Mouse (Mus musculus) forebrain, embryonic 14.5 days (tissue): ENCODE data around the gene Klf13. TPM values are rescaled to one million over a fixed set of nuclear protein-coding genes. Genes with fewer than 3 reads are reported as not detected.

ENCODE experiments used
- ATAC-seq: fragments of 200-750 bp; cut with Nextera tagmentation; 2 replicates; pipeline ENCODE4 v1.8.0; 2017; ENCODE audit warnings: mild to moderate bottlenecking, moderate library complexity
- DNase-seq: peaks from one replicate; pipeline ENCODE4 v3.0.0-alpha.2; 2015; ENCODE audit warnings: low spot score
- H3K27ac ChIP-seq: fragments of 300-500 bp; sonication (generic); 2 replicates; pipeline ENCODE4 v1.5.1; 2014; ENCODE audit warnings: low read depth, mild to moderate bottlenecking, control low read depth, low read length, moderate library complexity
- H3K27me3 ChIP-seq: fragments of 300-500 bp; sonication (generic); replicated peaks from 2 replicates; pipeline ENCODE4 v1.6.1; 2014; ENCODE audit warnings: low read length, control low read depth, mixed read lengths; ENCODE audit not compliant: control insufficient read depth, insufficient read depth
- H3K36me3 ChIP-seq: fragments of 300-500 bp; sonication (generic); 2 replicates; pipeline ENCODE4 v1.6.1; 2014; ENCODE audit warnings: low read length, control low read depth; ENCODE audit not compliant: control insufficient read depth, insufficient read depth
- H3K4me1 ChIP-seq: fragments of 300-500 bp; sonication (generic); 2 replicates; pipeline ENCODE4 v1.6.1; 2014; ENCODE audit warnings: antibody characterized with exemption, low read length, control low read depth; ENCODE audit not compliant: control insufficient read depth, insufficient read depth
- H3K4me2 ChIP-seq: fragments of 300-500 bp; sonication (generic); 2 replicates; pipeline ENCODE4 v1.6.1; 2014; ENCODE audit warnings: mild to moderate bottlenecking, control low read depth, low read length
- H3K4me3 ChIP-seq: fragments of 300-500 bp; sonication (generic); 2 replicates; pipeline ENCODE4 v1.5.1; 2014; ENCODE audit warnings: low read depth, low read length, control low read depth
- H3K9ac ChIP-seq: fragments of 300-500 bp; sonication (generic); 2 replicates; pipeline ENCODE4 v1.6.1; 2014; ENCODE audit warnings: mild to moderate bottlenecking, low read length, control low read depth, moderate library complexity
- H3K9me3 ChIP-seq: fragments of 300-500 bp; sonication (generic); replicated peaks from 2 replicates; pipeline ENCODE4 v1.6.1; 2016; ENCODE audit warnings: low read length, control low read depth, mixed read lengths; ENCODE audit not compliant: control insufficient read depth
- WGBS: fragments of 180-500 bp; shearing (Covaris S2); extraction: QIAGEN DNeasy Blood & Tissue Kit; methylation state at CpG from one replicate; pipeline ENCODE4 v1.1.7; 2014; 5-methylcytosine and 5-hydroxymethylcytosine counted together
- polyA plus RNA-seq: library from polyadenylated mRNA; unstranded; fragments of >200 nt; fragmentation: Nextera tagmentation; extraction: Ambion mirVana; gene quantifications from 2 replicates; pipeline ENCODE4 v1.2.1, GENCODE M21; 2014

Klf13 gene
- polyA plus RNA-seq, 1 experiment from 2014 or later, result 28.2 TPM

DNA sequence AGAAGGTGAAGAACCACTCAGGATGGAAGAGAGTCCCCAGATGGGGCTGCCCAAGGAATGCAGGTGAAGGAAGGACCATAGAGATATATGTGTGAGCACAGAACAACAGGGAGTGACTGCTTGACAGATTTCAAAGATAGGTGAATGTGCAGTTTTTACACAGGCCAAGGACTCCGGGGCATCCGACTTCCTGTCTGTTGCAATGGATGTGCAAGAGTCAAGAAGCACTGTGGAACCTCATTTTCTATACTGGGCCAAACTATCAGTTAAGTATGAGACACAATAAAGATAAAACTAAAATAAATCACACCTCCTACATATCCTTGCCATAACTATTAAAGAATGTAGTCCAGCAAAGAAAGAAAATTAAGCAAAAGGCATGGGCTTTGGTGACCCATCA is 62.1 kb downstream of the Klf13 start:
- H3K4me3 ChIP-seq, result no peak overlapping the region
- H3K9me3 ChIP-seq, result no peaks in the 10 kb centered on the region
- H3K4me1 ChIP-seq, result no peaks in the 10 kb centered on the region
- H3K36me3 ChIP-seq, result no peaks in the 10 kb centered on the region
- no peak overlapping the region for H3K4me2 ChIP-seq
- no peak for ATAC-seq
- H3K27ac ChIP-seq, result no peak overlapping the region
- no peaks in the 10 kb centered on the region for H3K27me3 ChIP-seq
- no peak for DNase-seq
- H3K9ac ChIP-seq, result no peak overlapping the region
- WGBS, result 100% methylated on average over 2 of the region's 2 CpGs

DNA sequence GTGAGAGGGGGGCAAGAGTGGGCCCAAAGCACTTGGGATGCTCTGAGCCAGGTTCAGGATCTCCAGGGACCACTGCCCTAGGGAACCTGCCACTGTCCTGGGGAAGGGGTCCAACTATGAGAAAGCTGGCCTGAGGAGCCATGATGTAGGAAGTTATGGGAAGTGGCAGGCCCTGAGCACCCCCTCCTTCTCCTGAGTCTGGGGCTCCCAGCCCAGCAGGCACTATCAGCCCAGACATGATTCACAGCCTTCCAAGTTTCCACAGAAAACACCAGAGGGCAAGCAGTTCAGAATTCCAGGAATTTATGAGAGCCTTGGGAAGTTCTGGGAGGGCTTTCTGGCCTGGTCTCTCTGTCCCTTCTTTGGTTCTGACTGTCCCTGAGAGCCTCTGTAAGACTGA is 63.0 kb downstream of the Klf13 start:
- Histone ChIP-seq H3K27ac (no peak overlapping the region), H3K9me3 (no peaks in the 10 kb centered on the region), H3K4me2 (no peak overlapping the region), H3K27me3 (no peaks in the 10 kb centered on the region), H3K4me1 (no peaks in the 10 kb centered on the region), H3K4me3 (no peak overlapping the region), H3K9ac (no peak overlapping the region), H3K36me3 (no peaks in the 10 kb centered on the region)
- no peak for DNase-seq
- no peak for ATAC-seq

DNA sequence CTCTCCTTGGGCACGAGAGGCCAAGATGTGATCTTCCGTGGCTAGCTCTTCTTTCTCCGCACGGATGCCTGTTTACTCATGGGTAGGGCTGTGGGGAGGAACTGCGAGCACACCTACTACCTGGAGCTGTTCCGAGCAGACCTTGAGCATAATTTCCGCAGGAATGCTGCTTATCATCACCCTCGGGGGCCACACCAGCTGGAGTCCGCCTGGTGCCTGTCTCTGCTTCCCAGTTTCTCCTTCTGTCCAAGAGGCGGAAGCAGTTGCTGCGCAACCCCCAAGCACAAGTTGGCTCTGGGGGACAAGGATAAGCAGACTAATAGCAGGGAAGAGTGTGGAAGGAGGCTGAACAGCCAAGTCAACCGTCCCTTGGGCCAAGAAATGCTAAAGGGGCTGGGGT is 64.8 kb downstream of the Klf13 start:
- Histone ChIP-seq H3K4me3 (no peak overlapping the region), H3K27ac (no peak overlapping the region), H3K4me2 (no peak overlapping the region), H3K36me3 (no peaks in the 10 kb centered on the region), H3K4me1 (no peaks in the 10 kb centered on the region), H3K9me3 (no peaks in the 10 kb centered on the region), H3K27me3 (no peaks in the 10 kb centered on the region), H3K9ac (no peak overlapping the region)
- whole genome bisulfite sequencing, result 76% methylated on average over 12 of the region's 12 CpGs
- ATAC-seq, result no peak
- DNase-seq, result no peak

- Histone ChIP-seq H3K9ac (no peak overlapping the region), H3K4me2 (no peak overlapping the region), H3K36me3 (no peaks in the 10 kb centered on the region), H3K27ac (no peak overlapping the region), H3K9me3 (no peaks in the 10 kb centered on the region), H3K4me1 (no peaks in the 10 kb centered on the region), H3K4me3 (no peak overlapping the region), H3K27me3 (no peaks in the 10 kb centered on the region)
- ATAC-seq, result no peak
- 86% methylated on average over 6 of the region's 6 CpGs for WGBS
- DNase-seq, result no peak
Measured at GRCm38 (mm10) chr7:63871698-63872097, 67.0 kb downstream of the Klf13 start.

DNA sequence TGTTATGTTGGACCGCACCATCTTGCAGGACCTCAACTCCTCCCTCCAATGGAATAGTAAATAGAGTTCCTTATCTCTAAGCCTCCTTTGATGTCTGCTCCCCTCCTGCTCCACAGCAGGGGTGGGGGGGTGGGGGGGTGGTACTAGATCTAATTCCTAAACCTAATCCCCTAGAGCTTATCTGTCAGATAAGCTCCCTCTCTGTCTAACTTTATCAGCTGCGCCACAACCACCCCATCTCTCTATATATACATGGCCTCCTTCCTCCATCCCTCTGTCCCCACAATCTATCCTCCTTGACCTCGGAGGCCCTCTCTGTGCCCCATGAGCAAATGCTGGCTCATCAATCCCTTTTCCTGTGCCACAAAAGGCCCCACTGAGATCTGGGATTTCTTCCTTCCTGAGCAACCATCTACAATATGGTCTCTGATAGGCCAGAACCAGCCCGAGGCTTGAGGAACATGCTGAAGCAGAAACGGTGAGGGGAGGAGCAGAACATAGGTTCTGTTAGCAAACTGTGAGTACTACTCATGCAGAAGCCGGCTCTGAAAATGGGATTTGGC is 70.3 kb downstream of the Klf13 start:
- Histone ChIP-seq H3K36me3 (no peaks in the 10 kb centered on the region), H3K27ac (no peak overlapping the region), H3K4me3 (no peak overlapping the region), H3K4me1 (no peaks in the 10 kb centered on the region), H3K9me3 (no peaks in the 10 kb centered on the region), H3K9ac (no peak overlapping the region), H3K4me2 (no peak overlapping the region), H3K27me3 (no peaks in the 10 kb centered on the region)
- DNase-seq (no peak), ATAC-seq (no peak)
- WGBS, result 69% methylated on average over 6 of the region's 6 CpGs

- no peak for DNase-seq
- H3K9me3 ChIP-seq, result no peaks in the 10 kb centered on the region
- no peaks in the 10 kb centered on the region for H3K4me1 ChIP-seq
- H3K9ac ChIP-seq, result no peak overlapping the region
- no peak for ATAC-seq
- WGBS, result 97% methylated on average over 4 of the region's 4 CpGs
- H3K4me2 ChIP-seq, result no peak overlapping the region
- no peak overlapping the region for H3K27ac ChIP-seq
- H3K36me3 ChIP-seq, result no peaks in the 10 kb centered on the region
- no peak overlapping the region for H3K4me3 ChIP-seq
- H3K27me3 ChIP-seq, result no peaks in the 10 kb centered on the region
Measured at GRCm38 (mm10) chr7:63865911-63866310, 72.8 kb downstream of the Klf13 start.

DNA sequence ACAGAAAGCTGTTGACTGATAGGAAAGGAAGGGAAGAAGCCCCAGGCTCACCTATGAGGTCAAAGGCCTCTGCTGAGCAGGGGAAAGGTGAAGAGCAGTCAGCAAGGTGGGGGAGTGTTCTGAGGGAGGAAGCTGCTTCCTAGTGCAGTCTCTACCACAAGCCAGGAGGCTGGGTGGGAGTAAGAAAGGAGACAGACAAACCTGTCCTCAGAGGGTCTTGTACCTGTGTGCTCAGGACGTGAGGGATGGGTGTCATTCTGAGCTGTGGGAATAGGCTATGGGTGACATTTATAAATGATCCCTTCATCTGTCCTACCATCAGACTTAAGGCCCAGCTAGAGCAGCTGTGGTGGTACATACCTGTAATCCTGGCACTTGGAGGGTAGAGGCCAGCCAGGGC is 75.7 kb downstream of the Klf13 start:
- DNase-seq (no peak), ATAC-seq (no peak)
- WGBS, result 78% methylated on average over 1 of the region's 1 CpGs
- Histone ChIP-seq H3K4me3 (no peak overlapping the region), H3K4me2 (no peak overlapping the region), H3K9me3 (no peaks in the 10 kb centered on the region), H3K4me1 (0 out of 2 replicates have a peak, but pooled peaks cover 5% of the 10 kb centered on the region), H3K36me3 (no peaks in the 10 kb centered on the region), H3K9ac (no peak overlapping the region), H3K27me3 (no peaks in the 10 kb centered on the region), H3K27ac (no peak overlapping the region)

GRCm38 (mm10) chr7:63861123-63861522 is 77.6 kb downstream of the Klf13 start:
- Histone ChIP-seq H3K4me1 (0 out of 2 replicates have a peak, but pooled peaks cover 5% of the 10 kb centered on the region), H3K27ac (no peak overlapping the region), H3K4me3 (no peak overlapping the region), H3K9ac (no peak overlapping the region), H3K27me3 (no peaks in the 10 kb centered on the region), H3K4me2 (no peak overlapping the region), H3K36me3 (no peaks in the 10 kb centered on the region), H3K9me3 (no peaks in the 10 kb centered on the region)
- ATAC-seq (no peak), DNase-seq (no peak)
- WGBS, result 89% methylated on average over 6 of the region's 6 CpGs

GRCm38 (mm10) chr7:63858571-63859152 is 80.1 kb downstream of the Klf13 start:
- peak overlapping the region; percentile 37; the same call in 1 of the 2 replicates for H3K9ac ChIP-seq
- peak overlapping the region; percentile 30 for H3K4me3 ChIP-seq
- H3K27ac ChIP-seq, result no peak overlapping the region
- peak; percentile 85 for DNase-seq
- 0 out of 2 replicates have a peak, but pooled peaks cover 5% of the 10 kb centered on the region for H3K4me1 ChIP-seq
- WGBS, result 5% methylated on average over 22 of the region's 22 CpGs
- peak; percentile 85 for ATAC-seq
- H3K4me2 ChIP-seq, result peak overlapping the region; percentile 55
- H3K27me3 ChIP-seq, result no peaks in the 10 kb centered on the region
- H3K9me3 ChIP-seq, result no peaks in the 10 kb centered on the region
- no peaks in the 10 kb centered on the region for H3K36me3 ChIP-seq
